Mouse (Mus musculus) kidney, adult 2 months (tissue): ENCODE results near the gene Tctex1d4. TPM values are rescaled to one million over a fixed set of nuclear protein-coding genes. Genes with fewer than 3 reads are reported as not detected.

Experiments used
- DNase-seq: peaks from one replicate; pipeline ENCODE4 v3.0.0; 2021
- H3K27ac ChIP-seq: fragments of 200-500 bp; 2 replicates; pipeline ENCODE4 v1.5.1; 2012; ENCODE audit warnings: low read depth, low read length, control low read depth, inconsistent platforms; ENCODE audit not compliant: insufficient read depth
- H3K27me3 ChIP-seq: fragments of 200-500 bp; replicated peaks from 2 replicates; pipeline ENCODE4 v1.6.1; 2012; ENCODE audit warnings: mild to moderate bottlenecking, moderate library complexity, low read length, inconsistent platforms; ENCODE audit not compliant: control insufficient read depth, insufficient read depth
- H3K36me3 ChIP-seq: fragments of 200-500 bp; 2 replicates; pipeline ENCODE4 v1.6.1; 2012; ENCODE audit warnings: mild to moderate bottlenecking, moderate library complexity, low read length, inconsistent platforms; ENCODE audit not compliant: control insufficient read depth, insufficient read depth
- H3K4me1 ChIP-seq: fragments of 200-500 bp; 2 replicates; pipeline ENCODE4 v1.6.1; 2011; ENCODE audit warnings: low read length; ENCODE audit not compliant: control insufficient read depth, insufficient read depth
- H3K4me3 ChIP-seq: fragments of 200-500 bp; 2 replicates; pipeline ENCODE4 v1.5.1; 2011; ENCODE audit warnings: mild to moderate bottlenecking, low read depth, low read length, control low read depth; ENCODE audit not compliant: insufficient read depth
- CTCF ChIP-seq: fragments of 200-500 bp; conservative IDR thresholded peaks from 2 replicates; pipeline ENCODE4 v1.5.1; 2011; ENCODE audit warnings: low read depth, mild to moderate bottlenecking, control low read depth, low read length, moderate library complexity, mixed read lengths; ENCODE audit not compliant: insufficient read depth, insufficient read length
- POLR2A ChIP-seq: fragments of 200-500 bp; IDR thresholded peaks from one replicate; pipeline ENCODE4 v1.6.1; 2011; ENCODE audit warnings: low read depth, low read length, control low read depth
- WGBS: fragments of 180-500 bp; shearing (Covaris S2); methylation state at CpG from one replicate; pipeline ENCODE4 v1.1.7; 2018; 5-methylcytosine and 5-hydroxymethylcytosine counted together
- polyA plus RNA-seq: library from polyadenylated mRNA; depleted of rRNA; stranded (reverse); fragments of >200 nt; gene quantifications from 2 replicates; pipeline ENCODE4 v1.2.3, GENCODE M21; 2012; rRNA removed

Gene Tctex1d4
- polyA plus RNA-seq, result 0.20 TPM in 1 of 2 replicates, not detected in the other

DNA sequence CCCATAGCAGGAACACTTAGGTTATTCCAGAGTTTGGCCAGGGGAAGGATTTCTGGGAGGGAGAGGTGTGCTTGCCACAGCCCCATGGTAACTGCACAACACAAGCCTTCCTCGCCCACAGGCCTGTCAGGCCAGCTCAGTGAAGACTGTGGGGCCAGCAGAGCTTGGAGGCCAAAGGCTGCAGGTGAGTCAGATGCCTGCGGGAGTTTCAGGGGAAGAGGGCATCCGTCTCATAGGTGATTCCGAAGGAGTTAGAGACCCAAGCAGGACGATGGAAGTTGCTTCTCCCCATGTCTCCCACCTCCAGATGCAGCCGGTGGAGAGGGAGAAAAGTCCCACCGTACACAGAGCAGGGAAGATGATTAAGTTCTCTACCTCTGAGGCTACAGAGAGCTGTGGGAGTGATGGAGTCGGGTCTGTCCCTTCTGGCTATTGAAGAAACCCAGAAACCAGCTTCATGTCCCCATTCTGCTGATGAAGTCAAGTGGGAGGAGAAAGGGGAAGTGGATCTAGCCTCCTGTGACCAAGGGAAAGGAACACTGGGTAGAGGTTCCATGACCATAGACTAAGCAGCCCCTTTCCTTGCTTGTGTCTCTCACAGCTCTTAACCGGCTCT is at the start of gene Tctex1d4:
Gene Tctex1d4, plus strand, starts transcription at position 120 of the 616 bp plus-strand sequence.
- 81% methylated on average over 9 of the region's 9 CpGs for WGBS

DNA sequence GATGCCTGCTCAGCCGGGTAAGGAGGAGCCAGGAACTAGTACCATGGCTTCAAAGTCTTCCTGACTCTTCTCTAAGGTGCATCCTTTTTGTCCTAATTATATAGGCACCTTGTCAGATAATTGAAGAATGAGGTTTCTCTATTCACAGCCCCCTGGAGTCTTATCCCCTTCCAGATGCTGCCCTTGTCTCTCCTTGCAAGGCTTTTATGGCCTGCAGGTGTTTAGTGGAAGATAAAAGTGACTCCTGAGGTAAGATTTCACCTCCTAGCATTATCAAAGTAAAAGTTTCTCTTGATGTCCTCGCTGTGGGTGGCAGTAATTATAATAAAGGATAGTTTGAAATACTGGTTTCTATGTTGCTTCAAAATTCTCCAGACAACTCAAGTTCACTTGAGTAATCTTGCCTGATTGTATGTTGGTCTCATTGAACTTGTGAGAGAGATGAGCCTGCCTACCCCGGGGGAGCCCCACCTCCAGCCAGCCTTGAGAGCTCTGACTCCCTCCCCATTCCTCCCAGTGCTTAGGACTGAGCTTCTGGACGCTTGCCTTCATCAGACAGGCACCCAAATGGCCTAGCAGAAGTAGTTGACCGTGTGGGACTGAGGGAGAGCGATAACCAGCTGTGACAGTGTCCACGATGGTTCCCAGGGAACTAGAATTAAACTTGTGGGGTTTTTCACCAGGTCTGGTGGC is 38.5 kb upstream of the Tctex1d4 start:
- Histone ChIP-seq H3K4me1 (no peaks in the 10 kb centered on the region), H3K4me3 (no peak overlapping the region), H3K27me3 (no peaks in the 10 kb centered on the region), H3K27ac (no peak overlapping the region), H3K36me3 (no peaks in the 10 kb centered on the region; the same call in 1 of the 2 replicates)
- 70% methylated on average over 7 of the region's 7 CpGs for WGBS
- no peak for TF ChIP-seq POLR2A
- DNase-seq, result no peak

More for the DNA sequence above, at the start of gene Tctex1d4:
- Histone ChIP-seq H3K27me3 (no peaks in the 10 kb centered on the region), H3K4me3 (no peak within 1 kb of the TSS), H3K36me3 (no peaks in the 10 kb centered on the region), H3K27ac (peak within 1 kb of the TSS; percentile 99), H3K4me1 (0 out of 2 replicates have a peak, but pooled peaks cover 4% of the 10 kb centered on the region)
- TF ChIP-seq CTCF (no peak), POLR2A (no peak)
- no peak for DNase-seq

DNA sequence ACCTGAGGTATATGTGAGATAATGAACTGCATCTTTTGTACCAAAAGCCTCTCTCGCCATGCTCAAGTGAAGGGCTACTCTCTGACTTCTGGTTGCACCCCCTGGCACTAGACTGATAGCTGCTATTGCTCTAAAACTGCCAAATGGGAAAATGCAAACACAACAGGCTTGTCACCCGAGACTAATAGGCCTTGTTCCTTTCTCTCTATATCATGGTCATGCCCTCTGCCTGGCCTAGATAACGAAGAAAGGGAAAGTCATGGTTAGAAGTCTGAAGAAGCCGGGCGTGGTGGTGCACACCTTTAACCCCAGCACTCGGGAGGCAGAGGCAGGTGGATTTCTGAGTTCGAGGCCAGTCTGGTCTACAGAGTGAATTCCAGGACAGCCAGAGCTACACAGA is 36.0 kb upstream of the Tctex1d4 start:
- Histone ChIP-seq H3K36me3 (no peaks in the 10 kb centered on the region; the same call in 1 of the 2 replicates), H3K4me1 (no peaks in the 10 kb centered on the region), H3K27ac (no peak overlapping the region), H3K27me3 (no peaks in the 10 kb centered on the region), H3K4me3 (no peak overlapping the region)
- TF ChIP-seq POLR2A, result no peak
- no peak for TF ChIP-seq CTCF
- 77% methylated on average over 7 of the region's 7 CpGs for WGBS
- no peak for DNase-seq

DNA sequence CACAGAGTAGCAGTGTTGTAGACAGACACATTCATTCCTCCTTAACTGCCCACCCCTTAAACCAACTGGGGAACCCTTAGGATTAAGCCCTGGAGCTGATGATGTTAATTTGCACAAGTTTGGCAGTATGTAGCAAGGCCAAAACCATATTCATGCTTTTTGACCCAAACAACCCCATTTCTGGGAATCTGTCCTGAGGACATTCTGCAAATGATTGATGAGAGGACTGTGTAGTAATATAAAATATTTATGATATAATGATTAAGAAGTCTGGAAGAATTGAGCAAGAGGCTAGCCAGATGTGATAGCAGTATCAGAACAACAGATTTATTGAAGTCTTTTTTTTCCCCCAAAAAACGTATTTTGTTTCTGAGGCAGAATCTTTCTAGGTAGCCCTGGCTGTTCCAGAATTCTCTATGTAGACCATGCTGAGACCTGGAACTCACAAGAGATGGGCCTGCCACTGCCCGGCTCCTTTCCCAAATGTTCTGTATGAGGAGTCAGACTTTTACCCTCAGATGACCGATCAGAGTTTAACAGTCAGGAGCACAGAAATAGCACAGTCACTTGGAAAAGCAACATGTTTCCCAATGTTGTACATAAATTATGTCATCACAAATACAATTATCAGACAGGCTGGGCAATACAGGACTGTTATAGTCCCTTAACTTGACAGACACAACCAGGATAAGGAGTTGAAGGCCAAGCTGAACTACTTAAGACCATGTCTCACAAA is 31.8 kb upstream of the Tctex1d4 start:
- DNase-seq, result peak; percentile 70
- Histone ChIP-seq H3K4me1 (no peaks in the 10 kb centered on the region), H3K27ac (0 out of 2 replicates have a peak overlapping the region, but pooled peaks have one; percentile 52)

DNA sequence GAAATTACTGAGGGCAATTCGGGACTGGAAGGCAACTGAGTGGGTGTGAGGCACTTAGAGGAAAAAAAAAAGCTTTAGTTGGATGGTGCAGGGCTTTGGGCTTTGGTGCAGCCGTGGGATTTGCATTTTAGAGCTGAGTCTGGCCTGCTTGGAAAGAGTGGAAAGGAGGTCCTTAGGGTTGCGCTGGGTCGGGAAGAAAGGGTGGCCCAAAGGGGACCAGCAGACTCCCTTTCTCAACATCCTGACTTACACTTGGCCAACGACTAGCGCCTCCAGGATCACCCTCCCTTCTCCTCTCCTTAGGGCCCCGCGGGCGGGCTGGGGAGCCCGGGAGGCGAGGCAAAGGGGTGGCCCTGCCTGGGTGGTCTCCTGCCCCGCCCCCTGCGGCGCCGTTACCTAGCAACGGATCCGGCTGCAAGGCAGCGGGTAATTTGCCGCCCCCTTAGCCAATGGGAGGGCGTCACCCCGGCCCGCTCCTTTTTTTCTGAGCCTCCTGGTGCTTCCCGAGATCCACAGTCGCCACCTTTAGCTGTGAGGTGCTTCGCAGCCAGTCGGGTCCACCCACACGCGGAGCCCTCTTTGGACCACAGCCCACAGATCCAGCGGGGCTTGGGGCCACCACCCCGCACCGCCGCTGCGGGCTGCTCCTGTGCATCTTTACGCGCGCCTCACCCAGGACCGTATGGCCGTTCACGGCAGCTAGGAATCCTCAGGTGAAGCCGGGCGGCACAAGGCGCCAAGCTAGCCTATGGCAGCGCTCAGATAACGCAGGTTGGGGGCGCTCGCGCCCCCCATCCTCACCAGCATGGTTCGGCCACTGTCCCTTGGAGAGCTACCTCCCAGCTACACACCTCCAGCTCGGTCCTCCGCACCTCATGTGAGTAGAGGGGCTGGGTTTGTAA is 30.8 kb upstream of the Tctex1d4 start, which contains the start of gene Ptch2:
Gene Ptch2, plus strand, starts transcription at position 525 of the 902 bp plus-strand sequence.
- no peaks in the 10 kb centered on the region for H3K36me3 ChIP-seq
- peak within 1 kb of the TSS; percentile 51 for H3K4me3 ChIP-seq
- H3K4me1 ChIP-seq, result no peaks in the 10 kb centered on the region
- H3K27ac ChIP-seq, result peak within 1 kb of the TSS; percentile 42
- DNase-seq, result peak; percentile 83
- WGBS, result 4% methylated on average over 50 of the region's 50 CpGs
- TF ChIP-seq CTCF (no peak), POLR2A (no peak)
- H3K27me3 ChIP-seq, result no peaks in the 10 kb centered on the region

More for the DNA sequence above, 31.8 kb upstream of the Tctex1d4 start:
- Histone ChIP-seq H3K4me3 (no peak overlapping the region), H3K36me3 (no peaks in the 10 kb centered on the region), H3K27me3 (no peaks in the 10 kb centered on the region)
- WGBS, result 66% methylated on average over 3 of the region's 3 CpGs
- TF ChIP-seq POLR2A (no peak), CTCF (no peak)

DNA sequence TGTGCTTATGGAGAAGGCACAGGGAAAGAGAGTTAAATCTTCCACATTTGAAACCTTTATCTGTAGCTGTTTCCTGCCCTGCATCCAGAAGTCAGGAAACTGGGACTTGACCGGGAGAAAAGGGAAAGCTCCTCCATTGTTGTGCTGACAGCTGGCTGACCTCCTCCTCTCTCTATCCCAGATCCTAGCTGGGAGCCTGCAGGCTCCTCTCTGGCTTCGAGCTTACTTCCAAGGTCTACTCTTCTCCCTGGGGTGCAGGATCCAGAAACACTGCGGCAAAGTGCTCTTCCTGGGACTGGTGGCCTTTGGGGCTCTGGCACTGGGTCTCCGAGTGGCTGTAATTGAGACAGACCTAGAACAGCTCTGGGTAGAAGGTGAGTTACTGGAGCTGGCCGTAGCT is 29.9 kb upstream of the Tctex1d4 start:
- peak; percentile 27 for DNase-seq
- H3K36me3 ChIP-seq, result no peaks in the 10 kb centered on the region
- WGBS, result 21% methylated on average over 5 of the region's 5 CpGs
- H3K4me3 ChIP-seq, result peak overlapping the region; percentile 21
- TF ChIP-seq CTCF, result no peak
- TF ChIP-seq POLR2A, result no peak
- H3K27me3 ChIP-seq, result no peaks in the 10 kb centered on the region
- peak overlapping the region; percentile 15; the same call in 1 of the 2 replicates for H3K27ac ChIP-seq
- H3K4me1 ChIP-seq, result no peaks in the 10 kb centered on the region
